Mouse (Mus musculus) embryonic facial prominence, embryonic 12.5 days (tissue): ENCODE measurements around the gene Akr1b3. TPM values are rescaled to one million over a fixed set of nuclear protein-coding genes. Genes with fewer than 3 reads are reported as not detected.
"Not testable (repeated sequence)": the region's sequence is repeated elsewhere in the genome, so short reads cannot be mapped to it uniquely, and the experiment has no call there.

Experiments
- ATAC-seq: fragments of 200-750 bp; cut with Nextera tagmentation; 2 replicates; pipeline ENCODE4 v1.8.0; 2017; ENCODE audit not compliant: insufficient number of reproducible peaks, insufficient read depth, low FRiP score, low TSS enrichment
- H3K27ac ChIP-seq: fragments of 300-500 bp; sonication (generic); 2 replicates; pipeline ENCODE4 v1.5.1; 2016; ENCODE audit warnings: mild to moderate bottlenecking
- H3K27me3 ChIP-seq: fragments of 300-500 bp; sonication (generic); 2 replicates; pipeline ENCODE4 v1.6.1; 2016; ENCODE audit warnings: mild to moderate bottlenecking, moderate library complexity
- H3K36me3 ChIP-seq: fragments of 300-500 bp; sonication (generic); 2 replicates; pipeline ENCODE4 v1.6.1; 2016; ENCODE audit warnings: mild to moderate bottlenecking
- H3K4me1 ChIP-seq: fragments of 300-500 bp; sonication (generic); 2 replicates; pipeline ENCODE4 v1.6.1; 2016
- H3K4me2 ChIP-seq: fragments of 300-500 bp; sonication (generic); replicated peaks from 2 replicates; pipeline ENCODE4 v1.6.1; 2016; ENCODE audit warnings: mild to moderate bottlenecking, moderate library complexity
- H3K4me3 ChIP-seq: fragments of 300-500 bp; sonication (generic); 2 replicates; pipeline ENCODE4 v1.5.1; 2016; ENCODE audit warnings: mild to moderate bottlenecking
- H3K9ac ChIP-seq: fragments of 300-500 bp; sonication (generic); 2 replicates; pipeline ENCODE4 v1.6.1; 2016; ENCODE audit warnings: mild to moderate bottlenecking, moderate library complexity
- H3K9me3 ChIP-seq: fragments of 300-500 bp; sonication (generic); 2 replicates; pipeline ENCODE4 v1.6.1; 2016; ENCODE audit warnings: mild to moderate bottlenecking, moderate library complexity
- WGBS: fragments of 180-500 bp; shearing (Covaris S2); methylation state at CpG from one replicate; pipeline ENCODE4 v1.1.7; 2016; 5-methylcytosine and 5-hydroxymethylcytosine counted together
- polyA plus RNA-seq: library from polyadenylated mRNA; unstranded; fragments of >200 nt; fragmentation: Nextera tagmentation; extraction: Ambion mirVana; gene quantifications from 2 replicates; pipeline ENCODE4 v1.2.1, GENCODE M21; 2016

Gene Akr1b3
- polyA plus RNA-seq = 172 and 174 TPM in 2 replicates

GRCm38 (mm10) chr6:34316854-34317771, at the start of gene Akr1b3:
TSS of gene Akr1b3 (minus strand) at chr6:34317478.
- WGBS = 1% methylated on average over 60 of the region's 60 CpGs
- Histone ChIP-seq H3K4me3 (peak within 1 kb of the TSS; percentile 75), H3K4me1 (peaks cover 11% of the 10 kb centered on the region; the same call in 1 of the 2 replicates), H3K27me3 (no peaks in the 10 kb centered on the region), H3K36me3 (no peaks in the 10 kb centered on the region), H3K9me3 (no peaks in the 10 kb centered on the region), H3K27ac (no peak within 1 kb of the TSS), H3K4me2 (peak within 1 kb of the TSS; percentile 90), H3K9ac (peak within 1 kb of the TSS; percentile 69)
- ATAC-seq = peak; percentile 97

- 76% methylated on average over 12 of the region's 12 CpGs for WGBS
- Histone ChIP-seq H3K36me3 (no peaks in the 10 kb centered on the region), H3K27ac (no peak overlapping the region), H3K4me1 (no peaks in the 10 kb centered on the region), H3K4me3 (no peak overlapping the region), H3K4me2 (no peak overlapping the region), H3K9me3 (no peaks in the 10 kb centered on the region), H3K27me3 (no peaks in the 10 kb centered on the region), H3K9ac (no peak overlapping the region)
- ATAC-seq = no peak
Observed at GRCm38 (mm10) chr6:34364217-34365136, 47.2 kb upstream of the Akr1b3 start.

GRCm38 (mm10) chr6:34355841-34356240, 38.6 kb upstream of the Akr1b3 start:
- no peak overlapping the region for H3K9ac ChIP-seq
- H3K9me3 ChIP-seq = no peaks in the 10 kb centered on the region
- peaks cover 8% of the 10 kb centered on the region; the same call in 1 of the 2 replicates for H3K4me1 ChIP-seq
- ATAC-seq = no peak
- no peak overlapping the region for H3K4me2 ChIP-seq
- no peak overlapping the region for H3K27ac ChIP-seq
- 78% methylated on average over 9 of the region's 9 CpGs for WGBS
- no peaks in the 10 kb centered on the region for H3K36me3 ChIP-seq
- H3K4me3 ChIP-seq = no peak overlapping the region
- H3K27me3 ChIP-seq = no peaks in the 10 kb centered on the region

GRCm38 (mm10) chr6:34355349-34355747, 38.1 kb upstream of the Akr1b3 start:
- no peak overlapping the region for H3K4me3 ChIP-seq
- no peak overlapping the region for H3K27ac ChIP-seq
- no peaks in the 10 kb centered on the region for H3K27me3 ChIP-seq
- H3K9me3 ChIP-seq = no peaks in the 10 kb centered on the region
- no peak overlapping the region for H3K4me2 ChIP-seq
- no peak overlapping the region for H3K9ac ChIP-seq
- WGBS = 74% methylated on average over 6 of the region's 6 CpGs
- no peak for ATAC-seq
- no peaks in the 10 kb centered on the region for H3K36me3 ChIP-seq
- H3K4me1 ChIP-seq = peaks cover 8% of the 10 kb centered on the region; the same call in 1 of the 2 replicates

- 67% methylated on average over 8 of the region's 8 CpGs for WGBS
- H3K27ac ChIP-seq = 0 out of 2 replicates have a peak overlapping the region, but pooled peaks have one; percentile 18
- H3K4me3 ChIP-seq = peak overlapping the region; percentile 23
- no peak for ATAC-seq
- no peak overlapping the region for H3K9ac ChIP-seq
- H3K36me3 ChIP-seq = no peaks in the 10 kb centered on the region
- no peaks in the 10 kb centered on the region for H3K9me3 ChIP-seq
- peak overlapping the region; percentile 45 for H3K4me2 ChIP-seq
- peaks cover 8% of the 10 kb centered on the region; the same call in 1 of the 2 replicates for H3K4me1 ChIP-seq
- no peaks in the 10 kb centered on the region for H3K27me3 ChIP-seq
Observed at GRCm38 (mm10) chr6:34354354-34355348, 37.4 kb upstream of the Akr1b3 start.

- Histone ChIP-seq H3K9me3 (no peaks in the 10 kb centered on the region), H3K4me1 (peaks cover 8% of the 10 kb centered on the region; the same call in 1 of the 2 replicates), H3K27me3 (no peaks in the 10 kb centered on the region), H3K36me3 (no peaks in the 10 kb centered on the region), H3K9ac (no peak within 1 kb of the TSS), H3K27ac (0 out of 2 replicates have a peak within 1 kb of the TSS, but pooled peaks have one; percentile 18), H3K4me2 (peak within 1 kb of the TSS; percentile 45), H3K4me3 (peak within 1 kb of the TSS; percentile 23)
- no peak for ATAC-seq
- WGBS = 12% methylated on average over 16 of the region's 16 CpGs
Observed at GRCm38 (mm10) chr6:34353658-34354353, 36.5 kb upstream of the Akr1b3 start, which contains the start of gene Akr1b8. TSS of gene Akr1b8 (plus strand) at chr6:34354119.

GRCm38 (mm10) chr6:34352401-34352800, 35.1 kb upstream of the Akr1b3 start:
- H3K4me1 ChIP-seq = peaks cover 8% of the 10 kb centered on the region; the same call in 1 of the 2 replicates
- no peaks in the 10 kb centered on the region for H3K27me3 ChIP-seq
- H3K27ac ChIP-seq = no peak overlapping the region
- no peak overlapping the region for H3K9ac ChIP-seq
- H3K9me3 ChIP-seq = no peaks in the 10 kb centered on the region
- ATAC-seq = no peak
- WGBS = 92% methylated on average over 3 of the region's 3 CpGs
- no peaks in the 10 kb centered on the region for H3K36me3 ChIP-seq
- H3K4me3 ChIP-seq = no peak overlapping the region
- H3K4me2 ChIP-seq = no peak overlapping the region

GRCm38 (mm10) chr6:34351481-34351880, 34.2 kb upstream of the Akr1b3 start:
- H3K4me3 ChIP-seq, H3K36me3 ChIP-seq, H3K4me1 ChIP-seq, H3K27me3 ChIP-seq, H3K4me2 ChIP-seq, ATAC-seq, H3K27ac ChIP-seq, H3K9ac ChIP-seq, H3K9me3 ChIP-seq: not testable (repeated sequence)
- 41% methylated on average over 10 of the region's 10 CpGs for WGBS

GRCm38 (mm10) chr6:34350037-34350699, 32.9 kb upstream of the Akr1b3 start:
- H3K9me3 ChIP-seq = no peaks in the 10 kb centered on the region
- no peak overlapping the region for H3K4me2 ChIP-seq
- no peak overlapping the region for H3K9ac ChIP-seq
- H3K27ac ChIP-seq = no peak overlapping the region
- 79% methylated on average over 12 of the region's 12 CpGs for WGBS
- H3K27me3 ChIP-seq = no peaks in the 10 kb centered on the region
- no peak overlapping the region for H3K4me3 ChIP-seq
- H3K4me1 ChIP-seq = peaks cover 11% of the 10 kb centered on the region; the same call in 1 of the 2 replicates
- H3K36me3 ChIP-seq = no peaks in the 10 kb centered on the region
- ATAC-seq = no peak
